Mouse (Mus musculus) neural tube, embryonic 11.5 days (tissue): ENCODE data around the gene Gzmm. TPM values are rescaled to one million over a fixed set of nuclear protein-coding genes. Genes with fewer than 3 reads are reported as not detected.
A peak's percentile ranks its signal among the peaks of the same experiment; 100 is the strongest.

Experiments used
- ATAC-seq: fragments of 200-750 bp; cut with Nextera tagmentation; 2 replicates; pipeline ENCODE4 v1.8.0; 2017; ENCODE audit warnings: moderate number of reproducible peaks, mild to moderate bottlenecking, moderate TSS enrichment, moderate library complexity; ENCODE audit not compliant: insufficient read depth, low FRiP score, low TSS enrichment
- DNase-seq: peaks from one replicate; pipeline ENCODE4 v3.0.0-alpha.2; 2015; ENCODE audit warnings: low spot score
- H3K27ac ChIP-seq: fragments of 300-500 bp; sonication (generic); 2 replicates; pipeline ENCODE4 v1.5.1; 2014; ENCODE audit warnings: low read depth, mild to moderate bottlenecking, low read length
- H3K27me3 ChIP-seq: fragments of 300-500 bp; sonication (generic); 2 replicates; pipeline ENCODE4 v1.6.1; 2014; ENCODE audit warnings: mild to moderate bottlenecking, low read length, mixed read lengths; ENCODE audit not compliant: control insufficient read depth, insufficient read depth
- H3K36me3 ChIP-seq: fragments of 300-500 bp; sonication (generic); 2 replicates; pipeline ENCODE4 v1.6.1; 2014; ENCODE audit warnings: mild to moderate bottlenecking, low read length, moderate library complexity, mixed read lengths; ENCODE audit not compliant: control insufficient read depth, insufficient read depth
- H3K4me1 ChIP-seq: fragments of 300-500 bp; sonication (generic); 2 replicates; pipeline ENCODE4 v1.6.1; 2014; ENCODE audit warnings: low read length, mixed read lengths; ENCODE audit not compliant: control insufficient read depth, insufficient read depth
- H3K4me2 ChIP-seq: fragments of 300-500 bp; sonication (generic); 2 replicates; pipeline ENCODE4 v1.6.1; 2014; ENCODE audit warnings: low read depth, mild to moderate bottlenecking, moderate library complexity
- H3K4me3 ChIP-seq: fragments of 300-500 bp; sonication (generic); 2 replicates; pipeline ENCODE4 v1.5.1; 2014; ENCODE audit warnings: low read depth, low read length
- H3K9ac ChIP-seq: fragments of 300-500 bp; sonication (generic); 2 replicates; pipeline ENCODE4 v1.6.1; 2014; ENCODE audit warnings: mild to moderate bottlenecking, low read length
- H3K9me3 ChIP-seq: fragments of 300-500 bp; sonication (generic); 2 replicates; pipeline ENCODE4 v1.6.1; 2016; ENCODE audit warnings: low read length; ENCODE audit not compliant: control insufficient read depth
- WGBS: fragments of 180-500 bp; shearing (Covaris S2); extraction: QIAGEN DNeasy Blood & Tissue Kit; methylation state at CpG from one replicate; pipeline ENCODE4 v1.1.7; 2014; 5-methylcytosine and 5-hydroxymethylcytosine counted together
- polyA plus RNA-seq: library from polyadenylated mRNA; unstranded; fragments of >200 nt; fragmentation: Nextera tagmentation; extraction: Ambion mirVana; gene quantifications from 2 replicates; pipeline ENCODE4 v1.2.1, GENCODE M21; 2014

Gene Gzmm
- polyA plus RNA-seq, 1 experiment from 2014 or later, result 0.57 TPM

- Histone ChIP-seq H3K9ac (no peak overlapping the region), H3K9me3 (no peaks in the 10 kb centered on the region), H3K4me2 (no peak overlapping the region), H3K36me3 (peaks cover 14% of the 10 kb centered on the region), H3K4me3 (no peak overlapping the region), H3K4me1 (peaks cover 4% of the 10 kb centered on the region), H3K27me3 (peaks cover 24% of the 10 kb centered on the region), H3K27ac (no peak overlapping the region)
- no peak for DNase-seq
- 85% methylated on average over 1 of the region's 1 CpGs for WGBS
- no peak; the same call in 1 of the 2 replicates for ATAC-seq
These were observed 23.2 kb downstream of the Gzmm start for GRCm38 (mm10) chr10:79712029-79712428.

GRCm38 (mm10) chr10:79712499-79713126, 23.8 kb downstream of the Gzmm start:
- no peak overlapping the region for H3K4me2 ChIP-seq
- peaks cover 7% of the 10 kb centered on the region for H3K4me1 ChIP-seq

GRCm38 (mm10) chr10:79713163-79713562, 24.3 kb downstream of the Gzmm start:
- no peaks in the 10 kb centered on the region for H3K9me3 ChIP-seq
- no peak overlapping the region for H3K4me2 ChIP-seq
- peaks cover 7% of the 10 kb centered on the region for H3K4me1 ChIP-seq
- H3K27ac ChIP-seq, result no peak overlapping the region
- no peak for ATAC-seq
- no peak overlapping the region for H3K9ac ChIP-seq
- H3K4me3 ChIP-seq, result no peak overlapping the region
- 34% methylated on average over 1 of the region's 1 CpGs for WGBS
- DNase-seq, result no peak
- peaks cover 14% of the 10 kb centered on the region for H3K36me3 ChIP-seq
- peaks cover 36% of the 10 kb centered on the region for H3K27me3 ChIP-seq

More at GRCm38 (mm10) chr10:79712499-79713126, 23.8 kb downstream of the Gzmm start:
- peaks cover 30% of the 10 kb centered on the region for H3K27me3 ChIP-seq
- peaks cover 14% of the 10 kb centered on the region for H3K36me3 ChIP-seq
- 6% methylated on average over 4 of the region's 6 CpGs for WGBS
- H3K27ac ChIP-seq, result no peak overlapping the region
- DNase-seq (peak; percentile 78), ATAC-seq (no peak; the same call in 1 of the 2 replicates)
- no peaks in the 10 kb centered on the region for H3K9me3 ChIP-seq
- no peak overlapping the region for H3K9ac ChIP-seq
- H3K4me3 ChIP-seq, result no peak overlapping the region

GRCm38 (mm10) chr10:79714996-79715395, 26.2 kb downstream of the Gzmm start:
- ATAC-seq (no peak), DNase-seq (no peak)
- Histone ChIP-seq H3K36me3 (peaks cover 3% of the 10 kb centered on the region), H3K9ac (no peak overlapping the region), H3K4me2 (no peak overlapping the region), H3K4me3 (no peak overlapping the region), H3K9me3 (no peaks in the 10 kb centered on the region), H3K4me1 (peaks cover 7% of the 10 kb centered on the region), H3K27me3 (peaks cover 42% of the 10 kb centered on the region), H3K27ac (no peak overlapping the region)
- 69% methylated on average over 4 of the region's 4 CpGs for WGBS

- H3K9me3 ChIP-seq, result no peaks in the 10 kb centered on the region
- H3K36me3 ChIP-seq, result no peaks in the 10 kb centered on the region
- DNase-seq, result peak; percentile 30
- H3K27ac ChIP-seq, result no peak within 1 kb of the TSS
- peaks cover 7% of the 10 kb centered on the region for H3K4me1 ChIP-seq
- ATAC-seq, result peak; percentile 46; the same call in 1 of the 2 replicates
- 2% methylated on average over 50 of the region's 91 CpGs for WGBS
- peak within 1 kb of the TSS; percentile 58 for H3K9ac ChIP-seq
- H3K4me2 ChIP-seq, result peak within 1 kb of the TSS; percentile 89
- peak within 1 kb of the TSS; percentile 58 for H3K4me3 ChIP-seq
- peaks cover 42% of the 10 kb centered on the region for H3K27me3 ChIP-seq
These were observed 27.6 kb downstream of the Gzmm start, which contains the start of gene Hcn2 for GRCm38 (mm10) chr10:79716254-79716987. Hcn2 (plus strand) TSS chr10:79716634.

- DNase-seq (peak; percentile 33), ATAC-seq (no peak)
- Histone ChIP-seq H3K4me1 (peaks cover 7% of the 10 kb centered on the region), H3K27me3 (peaks cover 42% of the 10 kb centered on the region), H3K4me2 (peak overlapping the region; percentile 89), H3K9ac (peak overlapping the region; percentile 58), H3K9me3 (no peaks in the 10 kb centered on the region), H3K27ac (no peak overlapping the region), H3K36me3 (no peaks in the 10 kb centered on the region), H3K4me3 (peak overlapping the region; percentile 58)
- WGBS, result under 1% methylated on average over 36 of the region's 44 CpGs
These were observed 28.2 kb downstream of the Gzmm start for GRCm38 (mm10) chr10:79716988-79717355.

- Histone ChIP-seq H3K9ac (no peak overlapping the region), H3K27me3 (peaks cover 42% of the 10 kb centered on the region), H3K4me2 (peak overlapping the region; percentile 89; the same call in 1 of the 2 replicates), H3K27ac (no peak overlapping the region), H3K4me1 (peaks cover 7% of the 10 kb centered on the region), H3K9me3 (no peaks in the 10 kb centered on the region), H3K4me3 (peak overlapping the region; percentile 58), H3K36me3 (no peaks in the 10 kb centered on the region)
- DNase-seq (peak; percentile 68), ATAC-seq (no peak)
- 3% methylated on average over 43 of the region's 43 CpGs for WGBS
These were observed 29.0 kb downstream of the Gzmm start for GRCm38 (mm10) chr10:79717640-79718357.

GRCm38 (mm10) chr10:79721089-79721488, 32.3 kb downstream of the Gzmm start:
- DNase-seq (no peak), ATAC-seq (no peak)
- Histone ChIP-seq H3K4me3 (no peak overlapping the region), H3K9me3 (no peaks in the 10 kb centered on the region), H3K9ac (no peak overlapping the region), H3K4me1 (peaks cover 7% of the 10 kb centered on the region), H3K27me3 (peaks cover 27% of the 10 kb centered on the region), H3K4me2 (no peak overlapping the region), H3K36me3 (no peaks in the 10 kb centered on the region), H3K27ac (no peak overlapping the region)
- WGBS, result 73% methylated on average over 5 of the region's 5 CpGs
